Mouse (Mus musculus) MEL (cell line): ENCODE data around the gene Rnf7.
"Not testable (repeated sequence)": the region's sequence is repeated elsewhere in the genome, so short reads cannot be mapped to it uniquely, and the experiment has no call there.

ENCODE experiments used
- CTCF ChIP-seq, 3 experiments: IDR thresholded peaks in 2 of 3; conservative IDR thresholded peaks in 1 of 3; 2 replicates each; pipeline ENCODE4 v1.5.1; 2011 to 2012; ENCODE audit warnings: low read length in 3 of 3, low read depth in 2 of 3, mild to moderate bottlenecking in 2 of 3, improper control_type of control experiment in 1 of 3, inconsistent platforms in 1 of 3, mixed read lengths in 1 of 3, moderate library complexity in 1 of 3; ENCODE audit not compliant: control insufficient read depth in 1 of 3, insufficient read depth in 1 of 3, poor library complexity in 1 of 3, severe bottlenecking in 1 of 3
- ELF1 ChIP-seq: IDR thresholded peaks from 2 replicates; pipeline ENCODE4 v1.6.1; 2014; ENCODE audit warnings: low read depth, mild to moderate bottlenecking, inconsistent platforms, low read length, improper control_type of control experiment, moderate library complexity
- GATA1 ChIP-seq: IDR thresholded peaks from 2 replicates; pipeline ENCODE4 v1.6.1; 2011; ENCODE audit warnings: low read depth, low read length, improper control_type of control experiment
- MAFK ChIP-seq: IDR thresholded peaks from 2 replicates; pipeline ENCODE4 v1.6.1; 2011; ENCODE audit warnings: low read depth, mild to moderate bottlenecking, low read length, improper control_type of control experiment, borderline replicate concordance
- MYB ChIP-seq: IDR thresholded peaks from 2 replicates; pipeline ENCODE4 v1.6.1; 2011; ENCODE audit warnings: mild to moderate bottlenecking, low read depth, low read length, improper control_type of control experiment
- POLR2A ChIP-seq, 2 experiments: IDR thresholded peaks; 2 replicates each; pipeline ENCODE4 v1.6.1; 2011 to 2012; ENCODE audit warnings: low read length in 2 of 2, mild to moderate bottlenecking in 2 of 2, control low read depth in 1 of 2, improper control_type of control experiment in 1 of 2, low read depth in 1 of 2, moderate library complexity in 1 of 2; ENCODE audit not compliant: control insufficient read depth in 1 of 2, insufficient read depth in 1 of 2, poor library complexity in 1 of 2
- POLR2AphosphoS2 ChIP-seq: IDR thresholded peaks from 2 replicates; pipeline ENCODE4 v1.6.1; 2011; ENCODE audit warnings: low read length, improper control_type of control experiment
- ZKSCAN1 ChIP-seq: IDR thresholded peaks from 2 replicates; pipeline ENCODE4 v1.6.1; 2012; ENCODE audit warnings: low read depth, mild to moderate bottlenecking, inconsistent platforms, low read length, improper control_type of control experiment, moderate library complexity

- TF ChIP-seq POLR2A (IDR thresholded peaks at IDR 0.05; ENCODE audit: control insufficient read depth in 1 of 2, insufficient read depth in 1 of 2, low read depth in 1 of 2, low read length in 2 of 2, poor library complexity in 1 of 2); ZKSCAN1; CTCF (IDR thresholded peaks at IDR 0.05 in 2 of 3, conservative IDR thresholded peaks at IDR 0.05 in 1 of 3; ENCODE audit: control insufficient read depth in 1 of 3, insufficient read depth in 1 of 3, low read depth in 2 of 3, low read length in 3 of 3, poor library complexity in 1 of 3, severe bottlenecking in 1 of 3); ELF1; GATA1; MAFK; MYB; POLR2AphosphoS2: not testable (repeated sequence)
Measured at GRCm38 (mm10) chr9:96471681-96472080, 6.8 kb downstream of the Rnf7 start.
